Mouse (Mus musculus) gastrocnemius, postnatal 4 days (tissue): ENCODE results near the gene Mtus2. TPM values are rescaled to one million over a fixed set of nuclear protein-coding genes. Genes with fewer than 3 reads are reported as not detected.
A peak's percentile ranks its signal among the peaks of the same experiment; 100 is the strongest.

Experiments
- DNase-seq, 2 experiments: peaks; one replicate each; pipeline ENCODE4 v3.0.0; 2021 to 2022; ENCODE audit warnings: low spot score in 2 of 2, mixed read lengths in 2 of 2
- total RNA-seq, 2 experiments: library from RNA; stranded (reverse); gene quantifications; 2 replicates each; pipeline ENCODE4 v1.2.3; 2021

Gene Mtus2
- total RNA-seq, 2 experiments from 2014 or later: 2.6 TPM

- peak in 1 of 2 experiments; percentile 27 for DNase-seq
Observed at GRCm38 (mm10) chr5:147957592-147958271, 612 bp downstream of the Mtus2 start.

- no peak for DNase-seq
Observed at GRCm38 (mm10) chr5:147958552-147958951, 1.4 kb downstream of the Mtus2 start.

- no peak for DNase-seq
Observed at GRCm38 (mm10) chr5:147959088-147959487, 2.0 kb downstream of the Mtus2 start.

GRCm38 (mm10) chr5:147960793-147961192, 3.7 kb downstream of the Mtus2 start:
- DNase-seq: no peak

- no peak for DNase-seq
Observed at GRCm38 (mm10) chr5:147963820-147964580, 6.9 kb downstream of the Mtus2 start.

DNA sequence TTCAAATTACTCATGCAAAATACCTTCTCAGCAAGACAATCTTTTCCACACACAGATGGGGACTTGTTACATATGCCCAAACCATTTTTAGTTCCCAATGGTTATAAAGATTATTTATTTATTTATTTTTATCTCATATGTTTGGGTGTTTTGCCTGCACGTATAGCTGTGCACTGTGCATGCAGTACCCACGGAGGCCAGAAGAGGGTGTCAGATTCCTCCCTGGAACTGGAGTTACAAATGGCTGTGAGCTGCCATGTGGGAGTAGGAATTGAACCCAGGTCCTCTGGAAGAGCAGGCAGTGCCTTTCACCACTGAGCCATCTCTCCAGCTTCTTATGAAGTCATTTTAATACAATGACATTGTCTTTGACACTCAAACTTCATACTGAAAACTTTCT, 7.7 kb downstream of the Mtus2 start:
- no peak for DNase-seq

DNA sequence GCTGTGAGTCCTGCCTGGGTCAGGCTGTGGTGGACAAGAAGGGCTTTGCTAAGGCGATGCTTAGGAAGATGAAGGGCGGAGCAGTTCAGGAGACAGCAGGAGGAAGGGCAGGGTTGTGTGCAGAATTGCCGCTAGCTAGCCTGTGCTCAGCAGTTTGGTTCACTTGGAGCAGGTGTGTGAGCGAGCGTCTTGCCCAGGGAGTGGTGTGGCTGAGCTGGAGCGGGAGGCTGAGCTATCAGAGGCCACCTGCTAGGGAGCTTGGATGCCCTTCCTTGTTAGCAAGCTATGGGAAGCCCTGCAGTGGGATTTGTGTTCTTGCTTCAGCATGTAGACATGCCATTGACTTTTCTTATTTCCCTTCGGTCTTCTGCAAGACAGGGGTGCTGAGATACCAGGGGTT, 9.5 kb downstream of the Mtus2 start:
- DNase-seq: no peak

DNA sequence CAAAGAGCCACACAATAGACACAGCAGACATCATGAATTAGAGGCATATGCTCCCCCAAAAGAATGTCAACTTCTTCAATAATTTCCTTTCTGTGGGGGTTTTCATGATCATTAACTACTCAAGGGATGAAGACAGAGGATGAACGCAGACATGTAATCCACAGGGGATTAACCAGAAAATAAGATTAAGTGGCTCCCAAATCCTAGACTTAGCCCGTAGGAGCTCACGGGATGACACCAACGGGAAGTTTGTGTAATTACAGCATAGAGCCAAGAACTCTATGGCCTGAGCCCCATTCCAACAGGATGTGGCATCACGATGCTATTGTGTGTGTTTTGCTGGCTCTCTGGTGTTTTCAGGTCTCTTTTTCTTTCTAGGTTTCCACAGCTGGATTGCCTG, 12.4 kb downstream of the Mtus2 start:
- no peak for DNase-seq

DNA sequence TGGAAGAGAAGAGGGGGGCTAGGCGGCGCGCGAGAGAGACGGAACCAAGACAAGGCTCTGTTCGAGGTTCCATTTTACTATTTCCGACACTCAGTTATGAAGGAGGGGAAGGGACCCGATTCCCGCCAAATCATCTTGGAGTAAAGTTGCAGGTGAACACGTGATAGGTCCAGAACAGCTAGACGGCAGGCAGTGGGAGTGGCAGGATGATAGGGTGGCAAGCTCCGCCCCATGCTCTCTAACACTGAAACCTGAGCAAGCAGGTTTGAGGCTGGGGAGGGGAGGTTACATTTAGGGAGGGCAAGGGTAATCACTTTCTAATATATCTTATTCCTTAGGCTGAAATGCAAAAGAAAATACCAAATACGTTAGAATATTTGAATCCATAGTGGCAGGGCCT, 18.9 kb downstream of the Mtus2 start:
- no peak for DNase-seq

GRCm38 (mm10) chr5:147980606-147981005, 23.5 kb downstream of the Mtus2 start:
- no peak for DNase-seq

DNA sequence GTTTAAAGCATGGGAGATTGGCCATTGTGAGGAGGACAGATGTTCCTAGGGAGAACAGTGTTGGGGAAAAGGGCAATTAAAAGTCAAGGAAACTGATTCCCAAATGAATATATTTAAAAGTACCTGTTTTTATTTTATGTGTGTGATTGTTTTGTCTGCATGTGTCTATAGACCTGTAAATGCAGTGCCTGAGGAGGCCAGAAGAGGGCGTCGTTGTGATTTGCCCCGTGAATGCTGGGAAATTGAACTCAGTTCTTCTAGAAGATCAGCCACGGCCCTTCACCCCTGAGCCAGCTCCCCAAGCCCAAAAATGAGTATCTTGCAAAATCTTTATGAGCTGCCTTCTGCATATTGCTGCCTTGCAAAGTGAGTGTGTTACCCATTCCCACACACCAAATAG, 33.2 kb downstream of the Mtus2 start:
- no peak for DNase-seq

DNA sequence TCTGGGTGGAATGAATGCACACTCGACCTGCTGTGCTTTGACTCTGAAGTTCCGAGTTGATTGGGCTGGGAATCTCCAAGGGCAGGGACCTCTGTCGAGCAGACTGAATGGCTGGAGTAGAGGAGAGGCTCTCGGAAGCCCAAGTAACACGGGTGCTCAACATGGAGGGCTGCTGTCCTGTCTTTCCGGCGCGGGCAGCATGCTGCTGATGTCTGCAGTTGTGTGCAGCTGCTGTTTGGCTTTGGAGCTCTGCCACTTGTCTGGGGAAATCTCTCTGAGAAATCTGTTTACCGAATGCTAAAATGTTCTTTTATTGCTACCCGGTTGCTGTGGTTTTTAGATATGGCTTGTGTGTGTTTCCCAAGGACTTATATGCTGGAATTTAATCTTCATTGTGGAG, 33.7 kb downstream of the Mtus2 start:
- DNase-seq: peak in 1 of 2 experiments; percentile 31

GRCm38 (mm10) chr5:147992581-147993378, 35.7 kb downstream of the Mtus2 start:
- peak in 1 of 2 experiments; percentile 57 for DNase-seq

DNA sequence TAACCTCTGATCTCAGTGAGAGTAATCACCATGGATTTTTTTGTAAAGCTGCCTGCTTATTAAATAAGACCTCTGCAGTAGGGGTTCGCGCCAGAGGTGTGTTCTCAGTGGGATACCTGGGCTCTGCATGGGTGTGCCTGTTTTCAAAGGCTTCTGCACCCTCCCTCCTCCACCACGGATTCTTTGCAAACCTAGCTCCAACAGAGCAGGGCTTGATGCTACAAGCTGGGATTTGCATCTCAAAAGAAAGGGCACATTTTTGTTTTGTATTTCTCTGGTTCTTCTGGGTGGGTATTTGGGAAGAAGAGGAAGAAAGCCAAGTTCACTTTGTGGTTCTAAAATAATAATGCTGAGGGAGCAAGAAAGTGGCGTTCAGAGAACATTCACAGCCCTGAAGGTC, 48.1 kb downstream of the Mtus2 start:
- DNase-seq: no peak

DNA sequence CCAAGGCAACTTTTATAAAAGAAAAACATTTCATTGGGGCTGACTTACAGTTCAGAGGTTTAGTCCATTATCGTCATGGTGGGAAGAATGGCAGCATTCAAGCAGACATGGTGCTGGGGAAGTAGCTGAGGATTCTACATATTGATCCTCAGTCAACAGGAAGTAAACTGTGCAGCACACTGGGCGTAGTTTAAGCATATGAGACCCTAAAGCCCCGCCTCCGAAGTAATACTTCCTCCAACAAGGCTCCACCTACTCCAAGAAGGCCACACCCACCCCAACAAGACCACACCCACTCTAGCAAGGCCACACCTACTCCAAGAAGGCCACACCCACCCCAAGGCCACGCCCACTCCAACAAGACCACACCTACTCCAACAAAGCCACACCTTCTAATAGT, 55.0 kb downstream of the Mtus2 start:
- no peak for DNase-seq

DNA sequence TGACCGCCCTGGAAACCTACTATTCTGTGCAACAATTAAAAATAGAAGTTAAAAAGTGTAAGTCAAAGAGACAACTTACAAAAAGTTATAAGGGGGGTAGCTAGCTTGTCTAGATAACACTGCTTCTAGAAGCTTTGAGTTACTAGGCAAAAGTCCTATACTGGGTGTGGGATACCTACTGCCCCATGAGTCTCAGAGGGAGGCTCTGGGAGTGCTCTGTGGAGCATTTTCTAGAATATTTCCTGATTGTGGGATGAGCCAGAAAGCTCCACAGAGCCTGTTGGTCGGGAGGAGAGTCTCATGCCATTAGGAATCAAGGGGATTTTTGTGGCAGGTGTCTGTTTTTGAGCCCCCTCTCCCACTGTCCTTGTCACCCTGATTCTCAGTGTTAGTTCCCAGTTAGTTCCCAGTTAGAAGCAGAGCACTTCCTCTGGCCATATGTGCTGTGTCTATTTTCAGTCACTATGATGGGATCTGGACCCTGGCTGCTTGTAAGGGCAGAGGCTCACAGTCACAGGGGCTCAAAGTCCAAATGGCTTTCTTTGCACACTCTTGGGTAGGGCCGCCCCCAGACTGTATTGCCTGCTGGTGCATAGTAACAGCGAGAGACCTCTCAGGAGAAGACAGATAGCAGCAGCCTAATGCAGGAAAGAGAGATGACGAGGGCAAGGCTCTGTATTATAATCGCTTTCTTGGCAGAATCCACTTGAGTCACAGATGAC, 57.2 kb downstream of the Mtus2 start:
- DNase-seq: no peak

- no peak for DNase-seq
Observed at GRCm38 (mm10) chr5:148015383-148015782, 58.3 kb downstream of the Mtus2 start.

DNA sequence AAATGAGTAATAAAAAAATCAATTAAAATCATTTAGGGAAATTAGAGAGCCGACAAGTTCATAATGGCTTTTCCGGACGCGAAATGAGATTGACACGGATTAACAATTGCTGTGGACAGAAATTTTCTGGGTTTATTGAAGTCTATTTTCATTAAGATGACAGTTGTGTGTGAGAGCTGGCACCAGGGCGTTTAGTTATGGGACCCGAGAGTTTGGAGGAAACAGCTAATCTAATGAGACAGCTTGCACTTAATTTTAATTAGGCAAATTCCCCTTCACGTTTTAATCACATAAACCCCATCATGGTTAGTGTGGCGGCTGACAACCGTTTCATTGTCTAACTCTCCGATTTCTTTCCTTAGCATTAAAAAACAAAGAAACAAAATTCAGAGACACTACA, 60.3 kb downstream of the Mtus2 start:
- no peak for DNase-seq

DNA sequence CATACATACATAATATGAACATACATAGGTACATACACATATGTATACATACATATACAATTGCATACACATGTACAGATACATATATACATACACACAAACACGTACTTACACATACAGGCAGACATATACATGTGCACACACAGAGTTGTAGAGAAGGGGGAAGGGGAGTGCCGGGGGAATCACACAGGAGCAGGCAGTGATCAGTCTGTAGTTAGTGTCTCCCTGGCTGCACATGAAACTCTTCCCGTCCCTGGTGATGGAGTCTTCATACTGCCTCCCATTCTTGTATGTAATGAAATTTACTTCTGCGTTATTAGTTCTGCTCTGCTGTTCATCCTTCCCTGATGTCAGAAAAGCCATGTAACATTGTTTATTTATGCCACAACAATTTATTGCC, 65.7 kb downstream of the Mtus2 start:
- no peak for DNase-seq

GRCm38 (mm10) chr5:148026401-148027349, 69.6 kb downstream of the Mtus2 start:
- DNase-seq: no peak
